Mouse (Mus musculus) C2C12 (cell line): ENCODE data around the gene Rsrc1.

Experiments
- CEBPB ChIP-seq: IDR thresholded peaks from one replicate; pipeline ENCODE4 v1.6.1; 2011; ENCODE audit warnings: low read depth, mild to moderate bottlenecking, control low read depth, moderate library complexity
- CTCF ChIP-seq: IDR thresholded peaks from one replicate; pipeline ENCODE4 v1.5.1; 2011; ENCODE audit not compliant: control insufficient read depth, insufficient read depth, insufficient read length
- FOSL1 ChIP-seq: IDR thresholded peaks from one replicate; pipeline ENCODE4 v1.8.0; 2011; ENCODE audit warnings: mild to moderate bottlenecking, low read length; ENCODE audit not compliant: poor library complexity, insufficient read depth, severe bottlenecking
- MAX ChIP-seq: IDR thresholded peaks from one replicate; pipeline ENCODE4 v1.6.1; 2011; ENCODE audit warnings: mild to moderate bottlenecking, control low read depth
- MYOD1 ChIP-seq: IDR thresholded peaks from one replicate; pipeline ENCODE4 v1.6.1; 2011; ENCODE audit warnings: low read depth; ENCODE audit not compliant: control insufficient read depth, insufficient read length
- MYOG ChIP-seq: IDR thresholded peaks from one replicate; pipeline ENCODE4 v1.6.1; 2011; ENCODE audit not compliant: control insufficient read depth, insufficient read length; ENCODE audit errors: extremely low read depth
- USF1 ChIP-seq: IDR thresholded peaks from one replicate; pipeline ENCODE4 v1.6.1; 2011; ENCODE audit warnings: low read depth, mild to moderate bottlenecking, control low read depth, moderate library complexity

GRCm38 (mm10) chr3:67197179-67197578 lies 216.0 kb downstream of the Rsrc1 start:
- TF ChIP-seq CTCF = no peak
- TF ChIP-seq MYOG = no peak
- TF ChIP-seq USF1 = no peak
- TF ChIP-seq MAX = no peak
- no peak for TF ChIP-seq FOSL1
- no peak for TF ChIP-seq CEBPB
- TF ChIP-seq MYOD1 = no peak
